Mouse (Mus musculus): ENCODE results near the gene Mrps16. TPM values are rescaled to one million over a fixed set of nuclear protein-coding genes. Genes with fewer than 3 reads are reported as not detected.

Mrps16 gene
- polyA plus RNA-seq, 1 experiment from 2014 or later, result 80.4 TPM

- ChIA-PET POLR2A (no interaction called here), CTCF (interaction anchor here (0.9 to 1.4 kb wide), 3 partner anchors 19 to 49 kb away, joined by 3 read pairs; no protein-coding TSS in a partner anchor)
- ATAC-seq, result no peak
- H3K27me3 ChIP-seq, result no peaks in the 10 kb centered on the region
- no peak for TF ChIP-seq CTCF (IDR thresholded peaks at IDR 0.05)
- no peak for DNase-seq (ENCODE audit: low read depth, low spot score)
- in situ Hi-C loops (cut with MboI; ENCODE audit: low pct_unique_long_range_greater_than_20kb), result no loop called here
These were observed 3.8 kb upstream of the Mrps16 start for GRCm38 (mm10) chr14:20397220-20397619.

- ChIA-PET CTCF (interaction anchor here (0.8 to 2.3 kb wide), 3 partner anchors 14 to 91 kb away, joined by 3 to 9 read pairs (median 3); no protein-coding TSS in a partner anchor), POLR2A (no interaction called here)
- DNase-seq (ENCODE audit: low read depth, low spot score) (no peak), ATAC-seq (no peak)
- no peak for TF ChIP-seq CTCF (IDR thresholded peaks at IDR 0.05)
- no peaks in the 10 kb centered on the region for H3K27me3 ChIP-seq
- in situ Hi-C loops (cut with MboI; ENCODE audit: low pct_unique_long_range_greater_than_20kb), result no loop called here
These were observed 1.1 kb downstream of the Mrps16 start for GRCm38 (mm10) chr14:20392326-20392725.

- no peaks in the 10 kb centered on the region for H3K27me3 ChIP-seq
- no peak for DNase-seq (ENCODE audit: low read depth, low spot score)
- TF ChIP-seq CTCF (IDR thresholded peaks at IDR 0.05), result no peak
- in situ Hi-C loops (cut with MboI; ENCODE audit: low pct_unique_long_range_greater_than_20kb), result no loop called here
- CTCF ChIA-PET, result interaction anchor here (3.2 kb wide), 1 partner anchor 11 kb away, joined by 20 read pairs; no protein-coding TSS in a partner anchor
- POLR2A ChIA-PET, result interaction anchor here (0.6 kb wide), 1 partner anchor 28 kb away, joined by 4 read pairs; no protein-coding TSS in a partner anchor
- no peak for ATAC-seq
These were observed 3.9 kb downstream of the Mrps16 start for GRCm38 (mm10) chr14:20389446-20390079.

GRCm38 (mm10) chr14:20388441-20389129 lies 4.8 kb downstream of the Mrps16 start, which contains the start of gene Dnajc9:
Gene Dnajc9, minus strand, starts transcription at chr14:20388910.
- peak; percentile 56 for DNase-seq (ENCODE audit: low read depth, low spot score)
- ChIA-PET POLR2A (interaction anchor here (0.5 to 1.1 kb wide), 2 partner anchors 9 to 300 kb away, joined by 3 to 5 read pairs; no protein-coding TSS in a partner anchor), CTCF (interaction anchor here (3.2 kb wide), 1 partner anchor 10 kb away, joined by 20 read pairs; no protein-coding TSS in a partner anchor)
- in situ Hi-C loops (cut with MboI; ENCODE audit: low pct_unique_long_range_greater_than_20kb), result no loop called here
- no peak for TF ChIP-seq CTCF (IDR thresholded peaks at IDR 0.05)
- no peaks in the 10 kb centered on the region for H3K27me3 ChIP-seq
- peak; percentile 46 for ATAC-seq

- ChIA-PET POLR2A (interaction anchor here (1.1 kb wide), 1 partner anchor 8 kb away, joined by 3 read pairs; the partner anchor contains the start of gene Dnajc9), CTCF (interaction anchor here (0.9 to 3.4 kb wide), 7 partner anchors 9 to 40 kb away, joined by 3 to 20 read pairs (median 4); partner anchors contain the start of genes Dnajc9, Fam149b and Mrps16)
- ATAC-seq (no peak), DNase-seq (ENCODE audit: low read depth, low spot score) (no peak)
- no peak for TF ChIP-seq CTCF (IDR thresholded peaks at IDR 0.05)
- in situ Hi-C loops (cut with MboI; ENCODE audit: low pct_unique_long_range_greater_than_20kb), result no loop called here
- H3K27me3 ChIP-seq, result no peaks in the 10 kb centered on the region
These were observed 13.5 kb downstream of the Mrps16 start for GRCm38 (mm10) chr14:20379753-20380430.

- in situ Hi-C loops (cut with MboI; ENCODE audit: low pct_unique_long_range_greater_than_20kb), result no loop called here
- no peak for TF ChIP-seq CTCF (IDR thresholded peaks at IDR 0.05)
- no peaks in the 10 kb centered on the region for H3K27me3 ChIP-seq
- DNase-seq (ENCODE audit: low read depth, low spot score) (no peak), ATAC-seq (no peak)
- ChIA-PET CTCF (interaction anchor here (0.9 to 3.4 kb wide), 9 partner anchors 9 to 162 kb away, joined by 3 to 20 read pairs (median 4); partner anchors contain the start of genes Dnajc9, Fam149b and Mrps16), POLR2A (interaction anchor here (1.1 kb wide), 1 partner anchor 9 kb away, joined by 3 read pairs; the partner anchor contains the start of gene Dnajc9)
These were observed 14.3 kb downstream of the Mrps16 start for GRCm38 (mm10) chr14:20379087-20379640.

- in situ Hi-C loops (cut with MboI; ENCODE audit: low pct_unique_long_range_greater_than_20kb), result no loop called here
- ATAC-seq (peak; percentile 82), DNase-seq (ENCODE audit: low read depth, low spot score) (no peak)
- TF ChIP-seq CTCF (IDR thresholded peaks at IDR 0.05), result peak; percentile 75
- CTCF ChIA-PET, result interaction anchor here (1.0 to 3.4 kb wide), 9 partner anchors 10 to 163 kb away, joined by 3 to 20 read pairs (median 5); partner anchors contain the start of genes Dnajc9, Ecd, Fam149b and Mrps16
- POLR2A ChIA-PET, result no interaction called here
- H3K27me3 ChIP-seq, result no peaks in the 10 kb centered on the region
These were observed 14.9 kb downstream of the Mrps16 start for GRCm38 (mm10) chr14:20378313-20379061.

- TF ChIP-seq CTCF (IDR thresholded peaks at IDR 0.05), result no peak
- ChIA-PET POLR2A (interaction anchor here (1.4 kb wide), 1 partner anchor 9 kb away, joined by 3 read pairs; no protein-coding TSS in a partner anchor), CTCF (interaction anchor here (1.3 to 2.8 kb wide), 4 partner anchors 8 to 29 kb away, joined by 4 to 12 read pairs (median 8); partner anchors contain the start of genes Ecd and Fam149b)
- DNase-seq (ENCODE audit: low read depth, low spot score), result no peak
- in situ Hi-C loops (cut with MboI; ENCODE audit: low pct_unique_long_range_greater_than_20kb), result no loop called here
- H3K27me3 ChIP-seq, result no peaks in the 10 kb centered on the region
- no peak for ATAC-seq
These were observed 16.3 kb downstream of the Mrps16 start for GRCm38 (mm10) chr14:20377112-20377521.

- in situ Hi-C loops (cut with MboI; ENCODE audit: low pct_unique_long_range_greater_than_20kb), result no loop called here
- DNase-seq (ENCODE audit: low read depth, low spot score), result no peak
- TF ChIP-seq CTCF (IDR thresholded peaks at IDR 0.05), result no peak
- ChIA-PET CTCF (interaction anchor here (1.0 to 1.2 kb wide), 2 partner anchors 16 to 32 kb away, joined by 3 read pairs; no protein-coding TSS in a partner anchor), POLR2A (interaction anchor here (0.7 kb wide), 1 partner anchor 25 kb away, joined by 3 read pairs; no protein-coding TSS in a partner anchor)
- no peaks in the 10 kb centered on the region for H3K27me3 ChIP-seq
- no peak for ATAC-seq
These were observed 21.6 kb downstream of the Mrps16 start for GRCm38 (mm10) chr14:20371854-20372253.

Data from Patski (cell line).